Mouse (Mus musculus) G1E (cell line): Measurements from ENCODE around the gene AB124611. TPM values are rescaled to one million over a fixed set of nuclear protein-coding genes. Genes with fewer than 3 reads are reported as not detected.
"Not testable (repeated sequence)": the region's sequence is repeated elsewhere in the genome, so short reads cannot be mapped to it uniquely, and the experiment has no call there.

Experiments
- ATAC-seq: 2 replicates; pipeline ENCODE4 v1.8.0; 2016; ENCODE audit warnings: mild to moderate bottlenecking; ENCODE audit not compliant: insufficient number of reproducible peaks, poor library complexity, low FRiP score, severe bottlenecking; ENCODE audit errors: extremely low read depth
- DNase-seq: peaks from one replicate; pipeline ENCODE4 v3.0.0; 2012; ENCODE audit warnings: low spot score
- H3K27me3 ChIP-seq: 2 replicates; pipeline ENCODE4 v1.6.1; 2012; ENCODE audit warnings: mild to moderate bottlenecking, low read length, inconsistent platforms; ENCODE audit not compliant: insufficient read depth
- H3K36me3 ChIP-seq: replicated peaks from 2 replicates; pipeline ENCODE3; 2012; ENCODE audit warnings: mild to moderate bottlenecking, inconsistent platforms
- H3K4me1 ChIP-seq: 2 replicates; pipeline ENCODE4 v1.6.1; 2012; ENCODE audit warnings: low read depth, low read length, inconsistent platforms, mixed read lengths; ENCODE audit not compliant: insufficient read depth
- H3K4me3 ChIP-seq: 2 replicates; pipeline ENCODE4 v1.5.1; 2012; ENCODE audit warnings: low read depth, mild to moderate bottlenecking, inconsistent platforms, low read length, moderate library complexity, mixed read lengths
- H3K9me3 ChIP-seq: replicated peaks from 2 replicates; pipeline ENCODE4 v1.6.1; 2012; ENCODE audit warnings: inconsistent platforms
- CTCF ChIP-seq: IDR thresholded peaks from 2 replicates; pipeline ENCODE4 v1.5.1; 2012; ENCODE audit warnings: low read depth, low read length, inconsistent platforms, mixed read lengths
- GATA1 ChIP-seq: IDR thresholded peaks from 2 replicates; pipeline ENCODE4 v1.6.1; 2012; ENCODE audit warnings: borderline replicate concordance, low read length, inconsistent platforms, mixed read lengths
- GATA2 ChIP-seq: IDR thresholded peaks from 2 replicates; pipeline ENCODE4 v1.6.1; 2012; ENCODE audit warnings: low read depth, low read length, inconsistent platforms, borderline replicate concordance
- POLR2AphosphoS5 ChIP-seq: IDR thresholded peaks from 2 replicates; pipeline ENCODE4 v1.6.1; 2012; ENCODE audit warnings: low read depth, low read length, inconsistent platforms; ENCODE audit not compliant: insufficient replicate concordance
- TAL1 ChIP-seq: conservative IDR thresholded peaks from 2 replicates; pipeline ENCODE4 v1.6.1; 2012; ENCODE audit warnings: low read depth, low read length, inconsistent platforms, mixed read lengths
- polyA plus RNA-seq: library from polyadenylated mRNA; stranded (reverse); fragments of >175 nt; gene quantifications from 2 replicates; pipeline ENCODE4 v1.2.3, GENCODE M21; 2012
- total RNA-seq, 2 experiments: library from RNA; stranded (forward) in 1 of 2; stranded (reverse) in 1 of 2; fragments of 200-1000 nt in 1 of 2; fragments of >200 nt in 1 of 2; fragmentation: Nextera tagmentation in 1 of 2; gene quantifications; 2 replicates each; pipeline ENCODE4 v1.2.3; 2014 to 2017

The AB124611 gene
- total and polyA plus RNA-seq, 3 experiments: 2.4 to 5.5 (median 2.9) TPM

DNA sequence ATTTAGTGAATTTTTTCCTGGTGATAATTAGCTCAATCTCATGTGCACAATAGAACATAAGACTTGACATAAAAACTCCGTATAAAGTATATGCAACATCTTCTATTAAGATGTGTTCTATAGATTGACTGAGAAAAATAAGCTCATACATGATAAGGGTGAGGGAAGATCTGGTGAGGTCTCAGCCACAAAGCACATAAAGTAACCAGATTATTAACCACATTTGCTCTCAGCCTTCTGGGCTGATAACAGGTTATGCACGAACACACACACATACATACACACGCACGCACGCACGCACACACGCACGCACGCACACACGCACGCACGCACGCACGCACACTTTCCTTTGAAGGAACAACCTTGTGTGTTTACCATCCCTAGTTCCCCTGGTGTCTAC, 10.5 kb downstream of the AB124611 start:
- Histone ChIP-seq H3K4me3 (no peak overlapping the region), H3K36me3 (no peaks in the 10 kb centered on the region), H3K9me3 (0 out of 2 replicates have a peak, but pooled peaks cover 2% of the 10 kb centered on the region), H3K4me1 (peaks cover 19% of the 10 kb centered on the region), H3K27me3 (peaks cover 8% of the 10 kb centered on the region)
- DNase-seq (no peak), ATAC-seq (no peak)
- TF ChIP-seq GATA2: no peak
- no peak for TF ChIP-seq CTCF
- no peak for TF ChIP-seq POLR2AphosphoS5
- no peak for TF ChIP-seq GATA1
- no peak for TF ChIP-seq TAL1

- DNase-seq (no peak), ATAC-seq (no peak)
- H3K4me3 ChIP-seq: no peak overlapping the region
- peaks cover 8% of the 10 kb centered on the region; the same call in 1 of the 2 replicates for H3K27me3 ChIP-seq
- no peaks in the 10 kb centered on the region for H3K36me3 ChIP-seq
- H3K9me3 ChIP-seq: 0 out of 2 replicates have a peak, but pooled peaks cover 2% of the 10 kb centered on the region
- TF ChIP-seq CTCF: no peak
- TF ChIP-seq TAL1: no peak
- no peak for TF ChIP-seq GATA2
- TF ChIP-seq GATA1: no peak
- TF ChIP-seq POLR2AphosphoS5: no peak
- H3K4me1 ChIP-seq: peaks cover 19% of the 10 kb centered on the region
These were observed 11.0 kb downstream of the AB124611 start for GRCm38 (mm10) chr9:21537009-21537408.

DNA sequence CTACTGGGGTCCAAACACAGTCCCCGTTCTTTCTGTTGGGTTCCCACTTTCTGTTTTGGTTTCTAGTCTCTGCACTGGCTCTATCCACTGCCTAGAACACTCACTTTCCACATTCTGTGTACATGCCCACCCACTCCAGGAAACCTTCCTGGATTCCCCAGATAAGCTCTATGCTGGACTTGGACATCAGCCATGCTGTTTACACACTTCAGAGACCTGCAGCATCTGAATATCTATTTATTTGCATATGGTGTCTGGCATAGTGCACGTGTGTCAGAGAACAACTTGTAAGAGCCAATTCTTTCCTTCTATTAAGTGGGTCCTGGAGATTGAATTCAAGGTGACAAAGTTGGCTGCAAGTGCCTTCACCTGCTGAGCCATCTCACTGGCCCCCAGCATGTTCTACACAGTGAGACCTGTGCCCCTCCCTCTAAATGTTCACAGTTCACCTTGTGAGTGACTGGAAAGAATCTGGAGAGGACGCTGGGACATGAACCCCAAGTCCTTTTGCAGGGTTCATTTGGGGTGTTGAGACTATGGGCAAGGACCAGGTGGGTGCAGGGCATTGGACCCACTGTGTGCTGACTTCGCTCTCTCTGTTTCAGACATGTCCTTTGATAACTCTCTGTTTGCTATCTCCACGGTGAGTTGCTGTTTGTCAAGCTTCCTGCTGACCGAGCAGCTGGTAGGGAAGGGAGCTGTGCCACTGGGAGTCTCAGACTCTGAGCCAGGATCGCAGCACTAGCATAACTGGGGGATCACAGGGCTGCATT, 14.2 kb downstream of the AB124611 start:
- no peaks in the 10 kb centered on the region for H3K9me3 ChIP-seq
- ATAC-seq: no peak
- DNase-seq: no peak
- no peak overlapping the region for H3K4me3 ChIP-seq
- peaks cover 8% of the 10 kb centered on the region; the same call in 1 of the 2 replicates for H3K27me3 ChIP-seq
- H3K36me3 ChIP-seq: no peaks in the 10 kb centered on the region
- no peak for TF ChIP-seq GATA1
- TF ChIP-seq POLR2AphosphoS5: no peak
- TF ChIP-seq GATA2: no peak
- TF ChIP-seq CTCF: no peak
- TF ChIP-seq TAL1: no peak
- peaks cover 26% of the 10 kb centered on the region for H3K4me1 ChIP-seq

- not testable (repeated sequence) for ATAC-seq, H3K27me3 ChIP-seq, H3K36me3 ChIP-seq, H3K4me3 ChIP-seq, H3K9me3 ChIP-seq, DNase-seq
- peaks cover 17% of the 10 kb centered on the region for H3K4me1 ChIP-seq
These were observed 16.0 kb downstream of the AB124611 start for GRCm38 (mm10) chr9:21542001-21542400.

DNA sequence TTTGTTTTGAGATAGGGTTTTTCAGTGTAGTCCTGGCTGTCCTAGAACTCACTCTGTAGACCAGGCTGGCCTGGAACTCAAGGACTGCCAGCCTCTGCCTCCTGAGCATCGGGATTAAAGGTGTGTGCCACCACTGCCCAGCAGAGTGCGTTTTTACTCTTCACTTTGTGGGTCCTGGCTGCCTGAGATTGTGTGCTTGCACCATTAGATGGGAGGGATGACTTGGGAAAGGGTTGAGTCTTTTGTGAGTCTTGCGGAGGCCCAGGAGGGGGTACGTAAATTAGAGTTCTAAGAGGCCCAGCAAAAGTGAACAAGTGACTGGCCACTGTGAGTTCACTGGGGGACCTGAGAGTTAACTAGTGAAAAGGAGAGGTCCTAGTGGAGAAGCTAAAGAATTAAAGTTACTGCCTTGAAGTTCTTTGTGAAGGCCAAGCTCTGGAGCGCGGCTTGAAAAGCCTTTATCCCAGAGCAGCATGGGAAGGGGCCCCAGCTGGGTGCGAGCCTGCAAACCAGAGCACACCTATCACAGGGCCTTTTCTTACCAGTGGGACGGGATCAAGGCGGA, 19.5 kb downstream of the AB124611 start:
- Histone ChIP-seq H3K4me1 (peaks cover 34% of the 10 kb centered on the region), H3K4me3 (peak overlapping the region; percentile 83), H3K9me3 (no peaks in the 10 kb centered on the region), H3K36me3 (peaks cover 21% of the 10 kb centered on the region), H3K27me3 (no peaks in the 10 kb centered on the region)
- peak; percentile 46; the same call in 1 of the 2 replicates for ATAC-seq
- peak; percentile 64 for DNase-seq
- TF ChIP-seq TAL1 (no peak), CTCF (no peak), GATA1 (no peak), POLR2AphosphoS5 (no peak), GATA2 (no peak)

- Histone ChIP-seq H3K4me3 (peak overlapping the region; percentile 83), H3K4me1 (peaks cover 37% of the 10 kb centered on the region), H3K36me3 (peaks cover 28% of the 10 kb centered on the region), H3K9me3 (no peaks in the 10 kb centered on the region), H3K27me3 (no peaks in the 10 kb centered on the region)
- DNase-seq (peak; percentile 92), ATAC-seq (peak; percentile 85)
- no peak for TF ChIP-seq GATA1
- no peak for TF ChIP-seq GATA2
- TF ChIP-seq TAL1: no peak
- no peak for TF ChIP-seq CTCF
- TF ChIP-seq POLR2AphosphoS5: no peak
These were observed 20.2 kb downstream of the AB124611 start for GRCm38 (mm10) chr9:21545916-21546788.
